Mouse (Mus musculus): ENCODE data around the gene Serinc5.

DNA sequence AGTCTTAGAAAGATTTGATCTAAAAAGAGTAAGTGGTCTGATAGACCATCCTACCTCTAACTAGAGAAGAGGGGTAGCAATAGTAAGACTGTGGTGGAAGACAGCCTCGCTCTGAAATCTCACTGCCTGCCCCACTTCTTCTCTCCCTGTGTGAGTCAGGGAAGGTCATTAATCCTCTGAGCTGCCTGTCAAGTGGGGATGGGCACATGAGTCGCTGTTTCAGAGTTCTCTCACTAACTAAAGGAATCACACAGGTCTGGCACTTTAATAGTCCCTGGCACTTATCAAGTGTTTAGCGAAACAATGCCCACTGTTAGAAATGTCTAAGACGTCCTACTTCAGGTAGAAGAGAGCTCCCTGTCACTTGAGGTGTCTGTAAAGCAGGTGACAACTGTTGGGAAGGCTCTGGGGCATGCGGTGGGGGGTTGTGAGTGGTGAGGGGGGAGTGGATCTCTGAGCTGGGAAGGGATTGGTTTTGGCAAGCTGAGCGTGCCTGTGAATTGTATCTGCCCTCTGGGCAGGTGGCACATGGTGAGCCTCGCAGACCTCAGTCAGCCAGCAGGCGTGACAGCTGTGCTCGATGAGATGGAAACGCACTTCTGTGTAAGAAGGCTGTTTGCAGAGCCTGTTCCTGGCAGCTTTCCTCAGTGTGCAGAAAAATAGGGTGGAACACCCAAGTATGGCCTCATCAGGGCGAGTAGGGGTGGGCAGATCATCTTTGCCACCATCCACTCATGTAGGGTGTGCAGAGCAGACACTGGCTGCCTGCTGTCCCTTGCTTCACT, 125.8 kb downstream of the Serinc5 start:
- TF ChIP-seq CTCF (IDR thresholded peaks at IDR 0.05; ENCODE audit: low read depth) = no peak
- no peak for TF ChIP-seq EP300 (IDR thresholded peaks at IDR 0.05; ENCODE audit: low read depth)

All from liver, postnatal 0 days (tissue).